Comparison of ENCODE assay signal across 12 mouse cellular contexts in the genomic region with DNA sequence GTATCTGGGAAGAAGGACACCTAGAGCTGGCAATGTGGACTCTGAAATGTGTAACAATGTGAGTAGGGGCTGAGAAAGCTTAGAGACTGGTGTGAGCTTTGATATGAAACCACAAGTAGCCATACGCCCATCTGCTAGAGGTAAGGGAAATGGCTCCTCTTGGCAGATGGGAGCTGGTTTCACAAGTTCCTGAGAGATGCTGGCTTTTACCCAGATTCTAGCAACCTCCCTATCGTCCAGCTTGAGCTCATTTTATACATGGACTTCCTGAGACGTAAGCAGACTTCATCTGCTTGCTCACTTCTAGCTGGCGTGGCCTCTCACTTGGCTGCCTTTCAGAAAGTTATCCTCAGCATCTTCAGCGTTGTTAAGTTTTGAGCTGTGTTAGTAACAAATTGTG.
DNase-seq lines count a peak whose midpoint lies in the region; ATAC-seq and TF ChIP-seq lines count a peak whose summit lies in the region.
"Had no signal": no experiment of that assay in that cellular context is flagged by ENCODE, and none has a peak within 500 bp of the region (broad histone marks: within the 10 kb centered on the region; RNA-seq: fewer than 3 reads in every experiment).

No protein-coding gene starts in this region.

- peaks cover 5% of the 10 kb centered on the region for H3K36me3 ChIP-seq in heart, embryonic 16.5 days (ENCODE audit: control insufficient read depth, insufficient read depth)
- peaks cover 14% of the 10 kb centered on the region; the same call in 1 of the 2 replicates for H3K36me3 ChIP-seq in heart, adult 2 months (ENCODE audit: control insufficient read depth, insufficient read depth, low read length)
- no peaks in the 10 kb centered on the region for H3K36me3 ChIP-seq in midbrain, postnatal 0 days (ENCODE audit: insufficient read depth, low read length)
- H3K36me3 ChIP-seq in midbrain, embryonic 16.5 days (ENCODE audit: control insufficient read depth, insufficient read depth, low read length), result no peaks in the 10 kb centered on the region
- H3K36me3 ChIP-seq: neural tube, embryonic 15.5 days; stomach, embryonic 15.5 days had no signal

- peaks cover 23% of the 10 kb centered on the region for H3K4me1 ChIP-seq in heart, embryonic 16.5 days (ENCODE audit: control insufficient read depth, insufficient read depth, low read length)
- peaks cover 7% of the 10 kb centered on the region for H3K4me1 ChIP-seq in heart, adult 2 months (ENCODE audit: control insufficient read depth, insufficient read depth, low read length)
- H3K4me1 ChIP-seq in midbrain, postnatal 0 days (ENCODE audit: insufficient read depth, low read length), result 0 out of 2 replicates have a peak, but pooled peaks cover 2% of the 10 kb centered on the region
- no peaks in the 10 kb centered on the region for H3K4me1 ChIP-seq in midbrain, embryonic 16.5 days (ENCODE audit: control insufficient read depth, insufficient read depth, low read length)
- H3K4me1 ChIP-seq: stomach, embryonic 15.5 days had no signal

- H3K27ac ChIP-seq in heart, embryonic 16.5 days (ENCODE audit: low read length), result peak overlapping the region; percentile 8; the same call in 1 of the 2 replicates
- H3K27ac ChIP-seq in heart, adult 2 months, result no peak overlapping the region
- H3K27ac ChIP-seq in midbrain, postnatal 0 days (ENCODE audit: low read depth, low read length), result no peak overlapping the region
- H3K27ac ChIP-seq in midbrain, embryonic 16.5 days (ENCODE audit: low read length), result no peak overlapping the region
- H3K27ac ChIP-seq: gastrocnemius, adult 2 months; neural tube, embryonic 15.5 days; stomach, embryonic 15.5 days had no signal

- peaks cover 4% of the 10 kb centered on the region; the same call in 1 of the 2 replicates for H3K79me2 ChIP-seq in heart, adult 2 months (replicated peaks; ENCODE audit: control insufficient read depth, insufficient read depth, low read length)

- H3K27me3 ChIP-seq in heart, embryonic 16.5 days (ENCODE audit: control insufficient read depth, insufficient read depth, low read length), result no peaks in the 10 kb centered on the region
- H3K27me3 ChIP-seq in heart, adult 2 months (ENCODE audit: control insufficient read depth, insufficient read depth, low read length), result no peaks in the 10 kb centered on the region
- H3K27me3 ChIP-seq in midbrain, postnatal 0 days (ENCODE audit: insufficient read depth, low read length), result no peaks in the 10 kb centered on the region
- H3K27me3 ChIP-seq in midbrain, embryonic 16.5 days (ENCODE audit: control insufficient read depth, insufficient read depth, low read depth, low read length), result no peaks in the 10 kb centered on the region
- H3K27me3 ChIP-seq: neural tube, embryonic 15.5 days; stomach, embryonic 15.5 days had no signal

- no peak for DNase-seq in heart, adult 2 months
- peak; percentile 62 for DNase-seq in midbrain, postnatal 0 days (ENCODE audit: low spot score)
- DNase-seq in cerebellum, postnatal 14 days, result peak; percentile 20 to 57
- no peak for DNase-seq in yolk sac, embryonic 10.5 days (ENCODE audit: low spot score)
- DNase-seq in adrenal gland, postnatal 36 days, result no peak
- DNase-seq: gastrocnemius, adult 2 months; right cerebral cortex, postnatal 14 days had no signal

- no peak overlapping the region for H3K4me2 ChIP-seq in heart, embryonic 16.5 days (ENCODE audit: low read depth, low read length)
- H3K4me2 ChIP-seq in midbrain, postnatal 0 days (ENCODE audit: low read depth, low read length, poor library complexity, severe bottlenecking), result no peak overlapping the region
- no peak overlapping the region for H3K4me2 ChIP-seq in midbrain, embryonic 16.5 days (ENCODE audit: low read length)
- H3K4me2 ChIP-seq: neural tube, embryonic 15.5 days; stomach, embryonic 15.5 days had no signal

- no peak for ATAC-seq in heart, embryonic 16.5 days (replicated peaks; ENCODE audit: extremely low read depth, insufficient read depth, low FRiP score)
- ATAC-seq in midbrain, postnatal 0 days (ENCODE audit: low FRiP score), result no peak
- no peak for ATAC-seq in midbrain, embryonic 16.5 days
- ATAC-seq in megakaryocyte-erythroid progenitor cell, adult 5-6 weeks (replicated peaks; ENCODE audit: low FRiP score, low TSS enrichment, poor library complexity, severe bottlenecking), result peak; percentile 95

- intact Hi-C loops in heart, adult 2 months (cut with DNase I), result no loop called here

- 36% methylated on average over 5 of the region's 5 CpGs for WGBS in heart, embryonic 16.5 days
- WGBS in heart, adult 2 months, result 16% methylated on average over 5 of the region's 5 CpGs
- 84% methylated on average over 5 of the region's 5 CpGs for whole genome bisulfite sequencing in midbrain, postnatal 0 days
- 86% methylated on average over 5 of the region's 5 CpGs for WGBS in midbrain, embryonic 16.5 days

- no peak overlapping the region for H3K4me3 ChIP-seq in heart, embryonic 16.5 days (ENCODE audit: low read length)
- H3K4me3 ChIP-seq in heart, adult 2 months, result no peak overlapping the region
- no peak overlapping the region for H3K4me3 ChIP-seq in midbrain, postnatal 0 days (ENCODE audit: low read depth, low read length)
- H3K4me3 ChIP-seq in midbrain, embryonic 16.5 days (ENCODE audit: low read depth, low read length), result no peak overlapping the region
- H3K4me3 ChIP-seq: gastrocnemius, adult 2 months; neural tube, embryonic 15.5 days; stomach, embryonic 15.5 days had no signal

- no peak for TF ChIP-seq CTCF in heart, adult 2 months (IDR thresholded peaks at IDR 0.05)
- no peak for TF ChIP-seq CTCF in midbrain, postnatal 0 days (IDR thresholded peaks at IDR 0.05)

- no peak for TF ChIP-seq EP300 in heart, adult 2 months (IDR thresholded peaks at IDR 0.05; ENCODE audit: insufficient read depth, low read depth, low read length)

- H3K9ac ChIP-seq in heart, embryonic 16.5 days (ENCODE audit: low read length), result no peak overlapping the region
- H3K9ac ChIP-seq in heart, adult 2 months (ENCODE audit: low read depth, low read length), result no peak overlapping the region
- H3K9ac ChIP-seq in midbrain, postnatal 0 days (replicated peaks; ENCODE audit: low read length, poor library complexity, severe bottlenecking), result no peak overlapping the region
- H3K9ac ChIP-seq in midbrain, embryonic 16.5 days (ENCODE audit: low read depth, low read length), result no peak overlapping the region
- H3K9ac ChIP-seq: neural tube, embryonic 15.5 days; stomach, embryonic 15.5 days had no signal

- peaks cover 5% of the 10 kb centered on the region; the same call in 1 of the 2 replicates for H3K9me3 ChIP-seq in heart, embryonic 16.5 days (replicated peaks; ENCODE audit: control insufficient read depth, low read length)
- no peaks in the 10 kb centered on the region for H3K9me3 ChIP-seq in midbrain, postnatal 0 days (ENCODE audit: low read length)
- no peaks in the 10 kb centered on the region; the same call in 1 of the 2 replicates for H3K9me3 ChIP-seq in midbrain, embryonic 16.5 days (replicated peaks; ENCODE audit: control insufficient read depth, low read length, poor library complexity, severe bottlenecking)
- H3K9me3 ChIP-seq: neural tube, embryonic 15.5 days; stomach, embryonic 15.5 days had no signal

- no peak for TF ChIP-seq POLR2A in heart, adult 2 months (IDR thresholded peaks at IDR 0.05; ENCODE audit: insufficient read depth, low read depth, low read length)

Comparison
In these comparisons a context has a peak if more than half of its experiments do, and no peak if none do; other contexts are left out.
1. DNase-seq: peak in midbrain, postnatal 0 days (single experiment) and cerebellum, postnatal 14 days (2 of 2); none in heart, adult 2 months (0 of 2), yolk sac, embryonic 10.5 days (single experiment) and adrenal gland, postnatal 36 days (0 of 2).